Mouse (Mus musculus) large intestine, adult 2 months (tissue): ENCODE data around the gene Zfp652. TPM values are rescaled to one million over a fixed set of nuclear protein-coding genes. Genes with fewer than 3 reads are reported as not detected.

Experiments
- polyA plus RNA-seq: library from polyadenylated mRNA; depleted of rRNA; stranded (reverse); fragments of >200 nt; gene quantifications from 2 replicates; pipeline ENCODE4 v1.2.3, GENCODE M21; 2012; rRNA removed

Gene Zfp652
- polyA plus RNA-seq, 1 experiment = 11.6 TPM

Other genes starting within 250 kb of the Zfp652 start
- gene Nxph3, start 198.1 kb upstream of the Zfp652 start, polyA plus RNA-seq = 0.53 and 0.55 TPM in 2 replicates
- gene Ngfr, start 124.9 kb upstream of the Zfp652 start, polyA plus RNA-seq = 4.7 and 4.9 TPM in 2 replicates
- gene Phb, start 45.7 kb upstream of the Zfp652 start, polyA plus RNA-seq = 135 and 148 TPM in 2 replicates
- 0.02 and 0.05 TPM in 2 replicates for gene B130006D01Rik, start 10.9 kb downstream of the Zfp652 start, polyA plus RNA-seq
- gene Phospho1, start 111.8 kb downstream of the Zfp652 start, polyA plus RNA-seq = 38.7 and 59.5 TPM in 2 replicates
- 11.5 and 13.2 TPM in 2 replicates for gene Gngt2, start 124.5 kb downstream of the Zfp652 start, polyA plus RNA-seq
- 37.9 and 40.6 TPM in 2 replicates for gene Abi3, start 129.8 kb downstream of the Zfp652 start, polyA plus RNA-seq
- 135 and 254 TPM in 2 replicates for gene B4galnt2, start 202.2 kb downstream of the Zfp652 start, polyA plus RNA-seq